ENCODE assay signal across 23 mouse cellular contexts in genomic region chr9:14184261-14184660, GRCm38 (mm10).
"Had no signal": no experiment of that assay in that cellular context is flagged by ENCODE, and none has a peak within 500 bp of the region (broad histone marks: within the 10 kb centered on the region; RNA-seq: fewer than 3 reads in every experiment).

No protein-coding gene starts in this region.

- H3K36me3 ChIP-seq: heart, embryonic 10.5 days; heart, embryonic 12.5 days; hindbrain, embryonic 10.5 days; hindbrain, embryonic 12.5 days; intestine, embryonic 15.5 days; limb, embryonic 13.5 days; limb, embryonic 15.5 days; liver, embryonic 12.5 days had no signal

- H3K27me3 ChIP-seq: heart, embryonic 12.5 days; hindbrain, embryonic 12.5 days; intestine, embryonic 15.5 days; limb, embryonic 13.5 days; limb, embryonic 15.5 days; liver, embryonic 12.5 days had no signal

- DNase-seq: gastrocnemius, adult 2 months; gastrocnemius, postnatal 10 days; gastrocnemius, postnatal 25 days; heart, adult 18-20 months; heart, postnatal 10 days; heart, postnatal 4 days; layer of hippocampus, adult 9-11 months; layer of hippocampus, postnatal 36 days; left cerebral cortex, postnatal 4 days had no signal

- H3K9ac ChIP-seq: heart, embryonic 12.5 days; hindbrain, embryonic 12.5 days; hindbrain, embryonic 14.5 days; intestine, embryonic 15.5 days; limb, embryonic 13.5 days; limb, embryonic 15.5 days; liver, embryonic 12.5 days; liver, embryonic 14.5 days had no signal

- H3K4me1 ChIP-seq: heart, embryonic 10.5 days; liver, embryonic 12.5 days had no signal

- H3K4me2 ChIP-seq: heart, embryonic 12.5 days; hindbrain, embryonic 12.5 days; hindbrain, embryonic 14.5 days; intestine, embryonic 15.5 days; limb, embryonic 13.5 days; limb, embryonic 15.5 days; liver, embryonic 12.5 days had no signal

- H3K9me3 ChIP-seq: heart, embryonic 10.5 days; heart, embryonic 12.5 days; hindbrain, embryonic 10.5 days; hindbrain, embryonic 12.5 days; intestine, embryonic 15.5 days; limb, embryonic 13.5 days; limb, embryonic 15.5 days; liver, embryonic 12.5 days had no signal

- ATAC-seq: forebrain, embryonic 16.5 days; hindbrain, embryonic 16.5 days; inflammation-experienced regulatory T-cells, adult 6 months; intestine, embryonic 15.5 days; intestine, postnatal 0 days; liver, embryonic 12.5 days had no signal

- H3K4me3 ChIP-seq: gastrocnemius, adult 2 months; heart, embryonic 10.5 days; heart, embryonic 12.5 days; hindbrain, embryonic 10.5 days; hindbrain, embryonic 12.5 days; intestine, embryonic 15.5 days; limb, embryonic 13.5 days; limb, embryonic 15.5 days; liver, embryonic 12.5 days had no signal

- H3K27ac ChIP-seq: gastrocnemius, adult 2 months; heart, embryonic 10.5 days; hindbrain, embryonic 10.5 days; hindbrain, embryonic 12.5 days; hindbrain, embryonic 14.5 days; intestine, embryonic 15.5 days; limb, embryonic 13.5 days; limb, embryonic 15.5 days; liver, embryonic 12.5 days; liver, embryonic 14.5 days had no signal
